Mouse (Mus musculus) C2C12 (cell line): ENCODE results near the gene Gm8947. TPM values are rescaled to one million over a fixed set of nuclear protein-coding genes. Genes with fewer than 3 reads are reported as not detected.

Experiments
- H3K27me3 ChIP-seq: one replicate; pipeline ENCODE4 v1.6.1; 2011; ENCODE audit not compliant: control insufficient read depth, insufficient read depth, insufficient read length
- H3K36me3 ChIP-seq: one replicate; pipeline ENCODE4 v1.6.1; 2011; ENCODE audit not compliant: control insufficient read depth, insufficient read depth
- H3K4me3 ChIP-seq: one replicate; pipeline ENCODE4 v1.5.1; 2011; ENCODE audit warnings: mild to moderate bottlenecking, control low read depth; ENCODE audit not compliant: poor library complexity, insufficient read depth, severe bottlenecking
- H3K79me2 ChIP-seq: one replicate; pipeline ENCODE4 v1.6.1; 2011; ENCODE audit not compliant: control insufficient read depth, insufficient read depth
- H3K79me3 ChIP-seq: one replicate; pipeline ENCODE4 v1.6.1; 2011; ENCODE audit warnings: low read depth, control low read depth
- H3ac ChIP-seq: one replicate; pipeline ENCODE3; 2011; ENCODE audit warnings: low read depth; ENCODE audit not compliant: control insufficient read depth, insufficient read length
- CEBPB ChIP-seq: IDR thresholded peaks from one replicate; pipeline ENCODE4 v1.6.1; 2011; ENCODE audit warnings: low read depth, mild to moderate bottlenecking, control low read depth, moderate library complexity
- CTCF ChIP-seq: IDR thresholded peaks from one replicate; pipeline ENCODE4 v1.5.1; 2011; ENCODE audit not compliant: control insufficient read depth, insufficient read depth, insufficient read length
- FOSL1 ChIP-seq: IDR thresholded peaks from one replicate; pipeline ENCODE4 v1.8.0; 2011; ENCODE audit warnings: mild to moderate bottlenecking, low read length; ENCODE audit not compliant: poor library complexity, insufficient read depth, severe bottlenecking
- MAX ChIP-seq: IDR thresholded peaks from one replicate; pipeline ENCODE4 v1.6.1; 2011; ENCODE audit warnings: mild to moderate bottlenecking, control low read depth
- MYOD1 ChIP-seq: IDR thresholded peaks from one replicate; pipeline ENCODE4 v1.6.1; 2011; ENCODE audit warnings: low read depth; ENCODE audit not compliant: control insufficient read depth, insufficient read length
- MYOG ChIP-seq: IDR thresholded peaks from one replicate; pipeline ENCODE4 v1.6.1; 2011; ENCODE audit not compliant: control insufficient read depth, insufficient read length; ENCODE audit errors: extremely low read depth
- USF1 ChIP-seq: IDR thresholded peaks from one replicate; pipeline ENCODE4 v1.6.1; 2011; ENCODE audit warnings: low read depth, mild to moderate bottlenecking, control low read depth, moderate library complexity
- polyA plus RNA-seq: library from polyadenylated mRNA; unstranded; fragments of >200 nt; fragmentation: generic; extraction: Trizol; gene quantifications from one replicate; pipeline ENCODE4 v1.2.1, GENCODE M21; 2012; ENCODE audit warnings: missing spikeins

The Gm8947 gene
- polyA plus RNA-seq, 1 experiment: 0.05 TPM

- no peaks in the 10 kb centered on the region for H3K79me2 ChIP-seq
- no peak overlapping the region for H3K4me3 ChIP-seq
- no peaks in the 10 kb centered on the region for H3K36me3 ChIP-seq
- no peaks in the 10 kb centered on the region for H3K27me3 ChIP-seq
- TF ChIP-seq FOSL1 (no peak), MYOD1 (no peak), CEBPB (no peak), MAX (no peak), USF1 (no peak), CTCF (no peak), MYOG (no peak)
- no peaks in the 10 kb centered on the region for H3K79me3 ChIP-seq
- no peak overlapping the region for H3ac ChIP-seq
Measured at GRCm38 (mm10) chr1:151235574-151235973, 43.4 kb downstream of the Gm8947 start.

DNA sequence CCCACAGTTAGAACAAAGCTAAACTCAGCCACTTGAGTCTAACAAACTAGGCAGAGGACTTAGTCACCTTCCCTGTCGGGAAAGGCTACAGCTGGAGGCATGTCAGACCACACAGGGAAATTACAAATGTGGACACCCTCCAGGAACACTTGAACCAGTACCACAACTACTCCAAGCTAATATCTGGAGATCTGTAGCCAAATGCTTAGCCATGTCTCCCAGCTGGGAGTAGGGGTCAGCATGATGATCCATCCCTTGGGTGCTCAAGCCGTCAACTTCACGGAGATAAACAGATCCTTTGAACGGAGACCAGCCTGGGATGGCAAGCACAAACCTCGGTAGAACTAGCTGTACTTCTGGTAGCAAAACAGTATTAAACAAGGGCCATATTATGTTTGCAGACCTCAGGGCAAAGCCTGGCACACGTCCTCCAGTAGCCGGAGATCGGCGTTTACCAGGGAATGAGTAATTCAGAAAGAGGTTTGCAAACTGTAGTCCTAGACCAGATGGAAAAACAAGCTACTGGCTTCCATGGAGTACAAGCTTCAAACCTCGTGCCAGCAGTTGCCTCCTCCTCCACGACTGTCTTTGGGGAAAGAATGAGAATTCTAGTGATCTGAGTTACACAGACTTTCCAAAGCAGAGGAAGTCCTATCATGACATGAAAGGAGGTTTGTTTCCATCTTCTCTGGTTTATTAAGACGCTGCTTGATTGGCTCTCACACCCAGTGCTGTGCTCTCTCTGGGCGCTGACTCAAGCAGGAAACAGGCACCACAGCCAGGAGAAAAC lies 44.2 kb downstream of the Gm8947 start:
- H3K79me2 ChIP-seq: no peaks in the 10 kb centered on the region
- H3K4me3 ChIP-seq: no peak overlapping the region
- no peaks in the 10 kb centered on the region for H3K79me3 ChIP-seq
- H3ac ChIP-seq: no peak overlapping the region
- H3K36me3 ChIP-seq: no peaks in the 10 kb centered on the region
- no peak for TF ChIP-seq MAX
- no peak for TF ChIP-seq CTCF
- TF ChIP-seq FOSL1: no peak
- TF ChIP-seq MYOG: no peak
- TF ChIP-seq CEBPB: no peak
- TF ChIP-seq USF1: no peak
- TF ChIP-seq MYOD1: no peak
- H3K27me3 ChIP-seq: no peaks in the 10 kb centered on the region

- no peaks in the 10 kb centered on the region for H3K27me3 ChIP-seq
- no peak overlapping the region for H3ac ChIP-seq
- H3K79me3 ChIP-seq: no peaks in the 10 kb centered on the region
- TF ChIP-seq MAX (no peak), CEBPB (no peak), FOSL1 (no peak)
- no peak overlapping the region for H3K4me3 ChIP-seq
- no peaks in the 10 kb centered on the region for H3K79me2 ChIP-seq
- H3K36me3 ChIP-seq: no peaks in the 10 kb centered on the region
Measured at GRCm38 (mm10) chr1:151237780-151238179, 45.6 kb downstream of the Gm8947 start.

- TF ChIP-seq USF1: no peak
- TF ChIP-seq CTCF: no peak
- TF ChIP-seq FOSL1: no peak
- no peak for TF ChIP-seq MYOD1
- no peak for TF ChIP-seq MYOG
- TF ChIP-seq CEBPB: no peak
- TF ChIP-seq MAX: no peak
- Histone ChIP-seq H3K79me2 (no peaks in the 10 kb centered on the region), H3K79me3 (no peaks in the 10 kb centered on the region), H3K27me3 (no peaks in the 10 kb centered on the region), H3K4me3 (no peak overlapping the region), H3K36me3 (peaks cover 12% of the 10 kb centered on the region), H3ac (no peak overlapping the region)
Measured at GRCm38 (mm10) chr1:151243332-151243731, 51.2 kb downstream of the Gm8947 start.

Other genes starting within 250 kb of the Gm8947 start
- 0.13 TPM for gene Hmcn1, start 198.9 kb upstream of the Gm8947 start, polyA plus RNA-seq
- gene Gm47985, start 9.8 kb upstream of the Gm8947 start, polyA plus RNA-seq: 0.07 TPM
- 0.05 TPM for gene Gm47995, start 6.1 kb downstream of the Gm8947 start, polyA plus RNA-seq
- not detected for gene 3110040M04Rik, start 11.7 kb downstream of the Gm8947 start, polyA plus RNA-seq
- not detected for gene Gm47996, start 17.8 kb downstream of the Gm8947 start, polyA plus RNA-seq
- gene Ivns1abp, start 152.1 kb downstream of the Gm8947 start, polyA plus RNA-seq: 38.6 TPM
- 1.7 TPM for gene Swt1, start 236.1 kb downstream of the Gm8947 start, polyA plus RNA-seq
- 9.7 TPM for gene Trmt1l, start 236.2 kb downstream of the Gm8947 start, polyA plus RNA-seq